Mouse (Mus musculus): Measurements from ENCODE around the gene Gabrr3. TPM values are rescaled to one million over a fixed set of nuclear protein-coding genes. Genes with fewer than 3 reads are reported as not detected.

The Gabrr3 gene
- polyA plus RNA-seq, 1 experiment from 2014 or later = not detected

DNA sequence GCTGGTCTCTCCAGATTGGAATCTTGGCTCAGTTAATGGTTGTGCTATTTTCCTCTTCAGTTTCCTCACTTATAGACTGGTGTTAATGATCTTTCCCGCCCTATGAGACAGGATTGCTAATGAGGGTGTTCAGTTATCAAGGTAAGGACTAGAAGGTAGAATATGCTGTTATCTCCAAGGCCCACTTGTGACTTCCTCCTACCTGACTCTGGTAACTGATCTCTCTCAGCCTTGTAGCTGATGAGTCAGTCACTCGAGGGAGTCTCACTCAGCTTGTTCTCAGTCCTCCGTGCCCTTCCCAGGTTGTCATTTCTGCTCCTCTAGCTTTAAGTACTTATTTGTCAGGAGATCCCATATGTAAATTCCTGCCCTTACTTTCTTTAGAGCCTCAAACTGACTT lies 70.8 kb downstream of the Gabrr3 start:
- WGBS = 90% methylated on average over 3 of the region's 3 CpGs
- Histone ChIP-seq H3K27ac (ENCODE audit: low read depth, low read length) (no peak overlapping the region), H3K4me1 (ENCODE audit: control insufficient read depth, insufficient read depth, low read length) (no peaks in the 10 kb centered on the region), H3K9me3 (ENCODE audit: control insufficient read depth, low read length) (no peaks in the 10 kb centered on the region), H3K4me2 (ENCODE audit: low read depth) (no peak overlapping the region), H3K36me3 (ENCODE audit: control insufficient read depth, insufficient read depth, low read length) (peaks cover under 1% of the 10 kb centered on the region), H3K9ac (ENCODE audit: low read length) (no peak overlapping the region), H3K27me3 (ENCODE audit: control insufficient read depth, insufficient read depth, low read length) (no peaks in the 10 kb centered on the region), H3K4me3 (ENCODE audit: low read depth, low read length) (no peak overlapping the region)
- no peak for ATAC-seq (ENCODE audit: insufficient read depth, low FRiP score, low TSS enrichment)
- no peak for DNase-seq (ENCODE audit: low spot score)

DNA sequence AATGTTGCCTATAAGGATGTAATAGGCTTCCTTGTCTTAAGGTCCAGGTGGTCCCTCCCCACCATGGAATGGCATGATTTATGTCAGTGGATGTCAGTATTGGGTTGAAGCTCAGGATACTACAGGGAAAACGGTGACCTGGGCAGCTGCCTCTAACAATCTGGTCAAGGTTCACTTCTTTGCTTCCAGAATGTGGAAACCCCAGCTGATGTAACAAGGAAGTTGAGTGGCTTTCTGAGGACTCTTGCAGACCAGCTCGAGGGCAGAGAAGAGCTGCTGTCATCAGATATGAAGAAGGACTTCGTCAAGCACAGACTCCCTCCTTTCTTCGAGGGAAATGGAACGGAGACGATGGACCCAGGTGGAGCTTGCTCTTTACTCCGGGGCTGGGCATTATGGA lies 80.1 kb downstream of the Gabrr3 start:
- DNase-seq (ENCODE audit: low spot score) (no peak), ATAC-seq (ENCODE audit: insufficient read depth, low FRiP score, low TSS enrichment) (no peak)
- Histone ChIP-seq H3K4me2 (ENCODE audit: low read depth) (no peak overlapping the region), H3K27ac (ENCODE audit: low read depth, low read length) (no peak overlapping the region), H3K9ac (ENCODE audit: low read length) (no peak overlapping the region), H3K9me3 (ENCODE audit: control insufficient read depth, low read length) (no peaks in the 10 kb centered on the region), H3K27me3 (ENCODE audit: control insufficient read depth, insufficient read depth, low read length) (no peaks in the 10 kb centered on the region), H3K36me3 (ENCODE audit: control insufficient read depth, insufficient read depth, low read length) (peaks cover 5% of the 10 kb centered on the region), H3K4me3 (ENCODE audit: low read depth, low read length) (no peak overlapping the region), H3K4me1 (ENCODE audit: control insufficient read depth, insufficient read depth, low read length) (no peaks in the 10 kb centered on the region)
- 83% methylated on average over 7 of the region's 7 CpGs for WGBS

DNA sequence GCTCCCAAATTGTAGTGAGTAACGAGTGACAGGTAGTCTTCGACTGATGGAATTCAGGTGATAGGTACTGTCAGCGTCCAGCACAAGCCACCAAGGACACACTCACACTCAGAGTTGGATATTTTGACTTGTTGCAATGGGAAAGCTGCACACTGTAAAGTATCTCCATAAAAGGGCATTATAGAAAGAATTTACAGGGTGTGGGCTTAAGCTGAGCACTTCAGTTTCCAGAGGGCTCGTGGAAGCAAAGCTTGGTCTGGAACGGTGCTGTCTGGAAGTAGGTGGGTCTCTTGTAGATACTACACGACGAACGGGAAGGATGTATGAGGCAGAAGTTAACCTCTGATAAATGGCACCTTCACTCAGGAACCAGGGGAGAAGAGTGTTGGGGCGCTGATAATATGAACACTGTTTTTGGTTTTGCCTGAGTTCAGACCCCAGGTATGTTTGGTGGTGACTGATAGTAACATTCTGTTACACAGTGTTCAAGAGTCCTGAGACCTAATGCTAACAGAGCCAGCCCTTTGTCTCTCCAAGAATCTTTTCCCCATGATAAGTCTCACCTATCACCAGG lies 80.9 kb downstream of the Gabrr3 start:
- Histone ChIP-seq H3K27ac (ENCODE audit: low read depth, low read length) (no peak overlapping the region), H3K9ac (ENCODE audit: low read length) (no peak overlapping the region), H3K9me3 (ENCODE audit: control insufficient read depth, low read length) (no peaks in the 10 kb centered on the region), H3K4me3 (ENCODE audit: low read depth, low read length) (no peak overlapping the region), H3K36me3 (ENCODE audit: control insufficient read depth, insufficient read depth, low read length) (peaks cover 3% of the 10 kb centered on the region), H3K4me2 (ENCODE audit: low read depth) (no peak overlapping the region), H3K4me1 (ENCODE audit: control insufficient read depth, insufficient read depth, low read length) (no peaks in the 10 kb centered on the region), H3K27me3 (ENCODE audit: control insufficient read depth, insufficient read depth, low read length) (no peaks in the 10 kb centered on the region)
- DNase-seq (ENCODE audit: low spot score) = no peak
- no peak for ATAC-seq (ENCODE audit: insufficient read depth, low FRiP score, low TSS enrichment)
- 95% methylated on average over 9 of the region's 9 CpGs for WGBS

DNA sequence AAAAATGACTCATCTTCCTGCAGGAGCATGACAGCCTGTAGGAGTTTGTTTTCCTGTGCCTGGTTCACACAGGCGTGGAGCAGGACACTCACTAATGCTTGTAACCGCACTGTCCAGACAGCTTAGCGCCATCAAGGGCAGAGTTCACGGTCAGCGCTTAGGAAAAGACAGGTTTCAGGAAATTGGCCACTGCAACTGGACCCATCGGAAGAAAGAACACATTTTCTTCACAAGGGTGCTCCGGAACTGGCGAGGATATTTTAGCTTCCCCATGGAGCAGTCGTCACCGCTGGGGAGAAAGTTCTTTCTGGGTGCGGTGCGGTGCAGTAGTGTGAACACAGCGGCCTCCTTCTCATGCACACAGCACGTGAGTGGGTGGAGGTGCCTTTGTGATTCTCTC lies 86.1 kb downstream of the Gabrr3 start:
- Histone ChIP-seq H3K4me2 (ENCODE audit: low read depth) (no peak overlapping the region), H3K27me3 (ENCODE audit: control insufficient read depth, insufficient read depth, low read length) (no peaks in the 10 kb centered on the region), H3K4me1 (ENCODE audit: control insufficient read depth, insufficient read depth, low read length) (no peaks in the 10 kb centered on the region), H3K27ac (ENCODE audit: low read depth, low read length) (no peak overlapping the region), H3K4me3 (ENCODE audit: low read depth, low read length) (no peak overlapping the region), H3K9me3 (ENCODE audit: control insufficient read depth, low read length) (no peaks in the 10 kb centered on the region), H3K9ac (ENCODE audit: low read length) (no peak overlapping the region), H3K36me3 (ENCODE audit: control insufficient read depth, insufficient read depth, low read length) (peaks cover 2% of the 10 kb centered on the region)
- no peak for DNase-seq (ENCODE audit: low spot score)
- ATAC-seq (ENCODE audit: insufficient read depth, low FRiP score, low TSS enrichment) = no peak
- 93% methylated on average over 14 of the region's 14 CpGs for WGBS

DNA sequence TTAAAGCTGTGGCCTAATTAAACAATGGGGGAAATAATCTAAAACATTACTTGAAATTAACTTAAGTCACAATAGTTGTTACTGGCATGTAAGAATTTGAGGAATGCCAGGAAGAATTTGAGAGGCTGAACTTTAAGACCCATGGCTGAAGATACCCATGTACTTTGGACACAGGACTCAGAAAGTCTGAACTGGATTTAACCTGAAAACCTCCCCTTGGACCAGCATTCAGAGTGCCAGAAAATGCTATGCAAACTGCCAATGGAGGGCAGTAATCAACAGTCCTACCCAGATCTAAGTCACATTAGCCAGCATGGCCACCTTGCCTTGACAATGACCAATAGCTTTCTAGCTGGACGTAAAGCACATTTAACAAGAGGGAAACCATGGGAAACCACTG lies 90.8 kb downstream of the Gabrr3 start:
- Histone ChIP-seq H3K4me2 (ENCODE audit: low read depth) (no peak overlapping the region), H3K4me1 (ENCODE audit: control insufficient read depth, insufficient read depth, low read length) (no peaks in the 10 kb centered on the region), H3K4me3 (ENCODE audit: low read depth, low read length) (no peak overlapping the region), H3K9me3 (ENCODE audit: control insufficient read depth, low read length) (no peaks in the 10 kb centered on the region), H3K36me3 (ENCODE audit: control insufficient read depth, insufficient read depth, low read length) (no peaks in the 10 kb centered on the region), H3K9ac (ENCODE audit: low read length) (no peak overlapping the region), H3K27me3 (ENCODE audit: control insufficient read depth, insufficient read depth, low read length) (no peaks in the 10 kb centered on the region), H3K27ac (ENCODE audit: low read depth, low read length) (no peak overlapping the region)
- ATAC-seq (ENCODE audit: insufficient read depth, low FRiP score, low TSS enrichment) (no peak), DNase-seq (ENCODE audit: low spot score) (no peak)
- WGBS = 70% methylated on average over 1 of the region's 1 CpGs

DNA sequence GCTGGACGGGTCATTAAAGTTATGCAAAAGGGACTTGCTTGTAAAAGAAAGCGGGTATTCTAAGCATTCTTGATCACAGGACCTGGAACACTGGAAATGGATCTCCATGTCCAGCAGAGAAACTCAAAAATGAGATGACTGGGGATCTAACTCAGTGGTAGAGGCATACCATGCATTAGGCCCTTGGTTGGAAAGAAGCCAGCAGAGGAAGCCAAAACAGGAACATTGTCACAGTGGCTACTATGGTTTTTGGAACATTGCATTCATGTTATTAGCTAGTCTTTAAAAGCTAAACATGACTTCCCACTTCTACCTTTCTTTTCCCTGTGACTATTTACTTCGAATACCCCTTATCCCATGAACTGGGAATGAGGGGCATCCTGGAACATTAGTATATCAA lies 92.0 kb downstream of the Gabrr3 start:
- no peaks in the 10 kb centered on the region for H3K9me3 ChIP-seq (ENCODE audit: control insufficient read depth, low read length)
- no peaks in the 10 kb centered on the region for H3K4me1 ChIP-seq (ENCODE audit: control insufficient read depth, insufficient read depth, low read length)
- H3K36me3 ChIP-seq (ENCODE audit: control insufficient read depth, insufficient read depth, low read length) = no peaks in the 10 kb centered on the region
- 83% methylated on average over 3 of the region's 3 CpGs for WGBS
- DNase-seq (ENCODE audit: low spot score) (no peak), ATAC-seq (ENCODE audit: insufficient read depth, low FRiP score, low TSS enrichment) (no peak)
- no peak overlapping the region for H3K9ac ChIP-seq (ENCODE audit: low read length)
- no peaks in the 10 kb centered on the region for H3K27me3 ChIP-seq (ENCODE audit: control insufficient read depth, insufficient read depth, low read length)
- no peak overlapping the region for H3K27ac ChIP-seq (ENCODE audit: low read depth, low read length)
- no peak overlapping the region for H3K4me2 ChIP-seq (ENCODE audit: low read depth)
- no peak overlapping the region for H3K4me3 ChIP-seq (ENCODE audit: low read depth, low read length)

DNA sequence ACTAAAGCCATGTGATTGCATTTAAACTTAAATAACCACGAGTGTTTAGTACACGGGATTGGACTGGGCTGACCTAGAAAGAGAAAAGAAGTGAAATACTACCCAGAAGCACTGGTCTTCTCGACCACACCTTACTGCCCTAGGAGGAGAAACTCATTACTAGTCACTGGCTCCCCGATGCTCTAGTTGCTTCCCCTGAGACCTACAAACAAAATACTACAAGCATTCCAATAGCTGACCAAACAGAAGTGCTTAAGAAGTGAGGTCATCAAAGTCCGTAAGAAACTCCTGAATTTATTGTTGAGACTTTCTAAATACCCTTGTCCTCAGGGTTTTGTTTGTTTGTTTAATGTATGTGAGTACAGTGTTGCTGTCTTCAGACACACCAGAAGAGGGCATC lies 102.7 kb downstream of the Gabrr3 start:
- no peak for ATAC-seq (ENCODE audit: insufficient read depth, low FRiP score, low TSS enrichment)
- no peak overlapping the region for H3K9ac ChIP-seq (ENCODE audit: low read length)
- H3K4me2 ChIP-seq (ENCODE audit: low read depth) = no peak overlapping the region
- H3K4me3 ChIP-seq (ENCODE audit: low read depth, low read length) = no peak overlapping the region
- no peak for DNase-seq (ENCODE audit: low spot score)
- no peaks in the 10 kb centered on the region for H3K36me3 ChIP-seq (ENCODE audit: control insufficient read depth, insufficient read depth, low read length)
- H3K27ac ChIP-seq (ENCODE audit: low read depth, low read length) = no peak overlapping the region
- no peaks in the 10 kb centered on the region for H3K9me3 ChIP-seq (ENCODE audit: control insufficient read depth, low read length)
- no peaks in the 10 kb centered on the region for H3K27me3 ChIP-seq (ENCODE audit: control insufficient read depth, insufficient read depth, low read length)
- WGBS = 88% methylated on average over 5 of the region's 5 CpGs
- no peaks in the 10 kb centered on the region for H3K4me1 ChIP-seq (ENCODE audit: control insufficient read depth, insufficient read depth, low read length)

Other genes starting within 250 kb of the Gabrr3 start
- not detected in 2 replicates for gene Olfr196, start 236.9 kb upstream of the Gabrr3 start, polyA plus RNA-seq (2014; fragmentation: Nextera tagmentation; extraction: Ambion mirVana)
- gene Olfr198, start 203.8 kb upstream of the Gabrr3 start, polyA plus RNA-seq (2014; fragmentation: Nextera tagmentation; extraction: Ambion mirVana) = not detected in 2 replicates
- not detected in 2 replicates for gene Olfr199, start 187.6 kb upstream of the Gabrr3 start, polyA plus RNA-seq (2014; fragmentation: Nextera tagmentation; extraction: Ambion mirVana)
- gene Olfr201, start 134.7 kb upstream of the Gabrr3 start, polyA plus RNA-seq (2014; fragmentation: Nextera tagmentation; extraction: Ambion mirVana) = not detected in 2 replicates
- gene Olfr202, start 120.5 kb upstream of the Gabrr3 start, polyA plus RNA-seq (2014; fragmentation: Nextera tagmentation; extraction: Ambion mirVana) = not detected in 2 replicates
- not detected in 2 replicates for gene Olfr203, start 108.5 kb upstream of the Gabrr3 start, polyA plus RNA-seq (2014; fragmentation: Nextera tagmentation; extraction: Ambion mirVana)
- not detected in 2 replicates for gene Olfr204, start 89.1 kb upstream of the Gabrr3 start, polyA plus RNA-seq (2014; fragmentation: Nextera tagmentation; extraction: Ambion mirVana)
- gene Olfr205, start 76.2 kb upstream of the Gabrr3 start, polyA plus RNA-seq (2014; fragmentation: Nextera tagmentation; extraction: Ambion mirVana) = not detected in 2 replicates
- not detected in 2 replicates for gene Olfr206, start 58.1 kb upstream of the Gabrr3 start, polyA plus RNA-seq (2014; fragmentation: Nextera tagmentation; extraction: Ambion mirVana)
- not detected in 2 replicates for gene Olfr209, start 43.3 kb upstream of the Gabrr3 start, polyA plus RNA-seq (2014; fragmentation: Nextera tagmentation; extraction: Ambion mirVana)
- gene Riox2, start 64.4 kb downstream of the Gabrr3 start, polyA plus RNA-seq (2014; fragmentation: Nextera tagmentation; extraction: Ambion mirVana) = 25.9 and 26.7 TPM in 2 replicates
- gene Crybg3, start 193.6 kb downstream of the Gabrr3 start, polyA plus RNA-seq (2014; fragmentation: Nextera tagmentation; extraction: Ambion mirVana) = 7.3 and 7.8 TPM in 2 replicates
- gene Arl6, start 232.1 kb downstream of the Gabrr3 start, polyA plus RNA-seq (2014; fragmentation: Nextera tagmentation; extraction: Ambion mirVana) = 47.5 and 50.0 TPM in 2 replicates